In genomic region chr2:166909729-166910128, GRCm38 (mm10) we compare ENCODE assay signal across 12 mouse cellular contexts.
"Had no signal": no experiment of that assay in that cellular context is flagged by ENCODE, and none has a peak within 500 bp of the region (broad histone marks: within the 10 kb centered on the region; RNA-seq: fewer than 3 reads in every experiment).

No protein-coding gene starts in this region.

- H3K4me2 ChIP-seq: liver, embryonic 13.5 days; midbrain, embryonic 13.5 days had no signal

- H3K9me3 ChIP-seq: liver, embryonic 13.5 days; midbrain, embryonic 13.5 days had no signal

- H3K27ac ChIP-seq: kidney, postnatal 0 days; layer of hippocampus, adult 2 months; liver, embryonic 13.5 days; macrophage; midbrain, embryonic 13.5 days had no signal

- ATAC-seq: midbrain, embryonic 13.5 days had no signal

- H3K9ac ChIP-seq: liver, embryonic 13.5 days; midbrain, embryonic 13.5 days had no signal

- H3K4me3 ChIP-seq: layer of hippocampus, adult 2 months; liver, embryonic 13.5 days; midbrain, embryonic 13.5 days had no signal

- DNase-seq: kidney, postnatal 25 days; layer of hippocampus, adult 9-11 months; liver, embryonic 13.5 days; lung, adult 2 months; lung, postnatal 14 days; thymus, adult 18-20 months; thymus, postnatal 14 days; thymus, postnatal 4 days had no signal

- H3K27me3 ChIP-seq: liver, embryonic 13.5 days; midbrain, embryonic 13.5 days had no signal
